Mouse (Mus musculus): ENCODE measurements around the gene Adcyap1r1. TPM values are rescaled to one million over a fixed set of nuclear protein-coding genes. Genes with fewer than 3 reads are reported as not detected.
A peak's percentile ranks its signal among the peaks of the same experiment; 100 is the strongest.

The Adcyap1r1 gene
- polyA plus RNA-seq, 1 experiment from 2014 or later: 20.4 TPM

DNA sequence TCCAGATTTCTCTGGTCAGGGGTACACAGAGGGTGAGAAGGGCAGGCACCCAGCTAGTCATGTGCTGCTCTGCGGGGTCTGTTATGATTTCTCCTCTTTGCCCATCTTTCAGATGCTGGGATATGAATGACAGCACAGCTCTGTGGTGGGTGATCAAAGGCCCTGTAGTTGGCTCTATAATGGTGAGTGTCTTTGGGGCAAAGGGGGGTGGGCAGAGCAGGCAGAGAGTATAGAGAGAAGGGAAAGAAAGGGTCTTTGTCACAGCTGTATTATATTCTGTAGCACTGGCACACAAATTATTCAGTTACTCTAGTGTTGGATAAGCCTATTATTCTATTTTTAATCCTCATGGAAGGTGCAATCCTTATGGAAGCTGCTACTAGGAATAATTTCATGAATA is 29.2 kb downstream of the Adcyap1r1 start:
- Histone ChIP-seq H3K4me2 (no peak overlapping the region), H3K9ac (ENCODE audit: low read length) (no peak overlapping the region), H3K4me3 (ENCODE audit: low read depth, low read length) (no peak overlapping the region), H3K27ac (ENCODE audit: low read depth, low read length) (no peak overlapping the region), H3K36me3 (ENCODE audit: control insufficient read depth, insufficient read depth, low read length) (no peaks in the 10 kb centered on the region), H3K4me1 (ENCODE audit: control insufficient read depth, insufficient read depth, low read length) (peaks cover 15% of the 10 kb centered on the region), H3K27me3 (ENCODE audit: control insufficient read depth, insufficient read depth, low read length) (no peaks in the 10 kb centered on the region), H3K9me3 (ENCODE audit: control insufficient read depth, low read length) (no peaks in the 10 kb centered on the region)
- ATAC-seq (ENCODE audit: low FRiP score): peak; percentile 56
- WGBS: 84% methylated on average over 1 of the region's 1 CpGs
- DNase-seq (ENCODE audit: low spot score, missing footprints): no peak

DNA sequence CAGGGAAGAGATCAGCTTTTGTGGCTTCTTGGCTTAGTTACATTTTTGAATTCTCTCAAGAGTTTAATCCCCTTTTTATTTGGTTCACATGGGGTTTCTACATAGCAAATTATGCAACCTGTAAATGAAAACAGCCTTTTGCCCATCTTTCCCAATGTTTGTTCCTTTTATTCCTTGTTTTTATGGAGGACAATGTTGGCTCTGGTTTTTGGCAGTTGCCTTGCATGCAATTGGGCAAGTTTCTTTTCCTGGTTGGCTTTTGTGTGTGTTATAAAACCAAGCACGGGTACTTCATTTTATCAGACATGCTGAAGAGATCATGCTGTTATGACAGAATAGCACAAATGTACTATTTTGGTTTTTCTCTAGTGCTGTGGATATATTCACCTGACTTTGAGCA is 30.7 kb downstream of the Adcyap1r1 start:
- H3K27me3 ChIP-seq (ENCODE audit: control insufficient read depth, insufficient read depth, low read length): no peaks in the 10 kb centered on the region
- H3K36me3 ChIP-seq (ENCODE audit: control insufficient read depth, insufficient read depth, low read length): no peaks in the 10 kb centered on the region
- no peak overlapping the region for H3K4me2 ChIP-seq
- WGBS: 94% methylated on average over 1 of the region's 1 CpGs
- no peak overlapping the region for H3K9ac ChIP-seq (ENCODE audit: low read length)
- no peak overlapping the region for H3K4me3 ChIP-seq (ENCODE audit: low read depth, low read length)
- no peak overlapping the region for H3K27ac ChIP-seq (ENCODE audit: low read depth, low read length)
- DNase-seq (ENCODE audit: low spot score, missing footprints) (no peak), ATAC-seq (ENCODE audit: low FRiP score) (no peak)
- peaks cover 15% of the 10 kb centered on the region for H3K4me1 ChIP-seq (ENCODE audit: control insufficient read depth, insufficient read depth, low read length)
- H3K9me3 ChIP-seq (ENCODE audit: control insufficient read depth, low read length): no peaks in the 10 kb centered on the region

DNA sequence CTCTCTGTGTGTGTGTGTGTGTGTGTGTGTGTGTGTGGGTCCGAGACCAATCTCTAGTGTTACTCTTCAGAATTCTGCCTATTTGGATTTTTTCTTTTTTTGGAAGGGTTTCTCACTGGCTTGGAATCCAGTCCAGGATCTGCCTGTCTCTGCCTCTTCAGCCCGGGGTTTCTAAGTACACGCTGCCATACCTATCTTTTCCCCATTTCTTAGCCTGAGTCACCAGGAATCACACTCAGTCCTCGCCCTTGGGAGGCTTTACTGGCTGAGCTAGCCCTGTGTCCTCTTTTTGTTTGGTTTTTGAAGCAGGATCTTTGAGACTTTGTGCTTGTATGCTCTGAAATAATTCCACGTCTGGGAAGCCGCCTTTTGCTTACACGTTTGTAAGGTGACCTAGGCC is 31.6 kb downstream of the Adcyap1r1 start:
- Histone ChIP-seq H3K27me3 (ENCODE audit: control insufficient read depth, insufficient read depth, low read length) (no peaks in the 10 kb centered on the region), H3K36me3 (ENCODE audit: control insufficient read depth, insufficient read depth, low read length) (no peaks in the 10 kb centered on the region), H3K27ac (ENCODE audit: low read depth, low read length) (peak overlapping the region; percentile 25; the same call in 1 of the 2 replicates), H3K9me3 (ENCODE audit: control insufficient read depth, low read length) (no peaks in the 10 kb centered on the region), H3K9ac (ENCODE audit: low read length) (no peak overlapping the region), H3K4me1 (ENCODE audit: control insufficient read depth, insufficient read depth, low read length) (peaks cover 15% of the 10 kb centered on the region), H3K4me2 (no peak overlapping the region), H3K4me3 (ENCODE audit: low read depth, low read length) (no peak overlapping the region)
- ATAC-seq (ENCODE audit: low FRiP score) (no peak), DNase-seq (ENCODE audit: low spot score, missing footprints) (no peak)
- WGBS: 87% methylated on average over 7 of the region's 7 CpGs

DNA sequence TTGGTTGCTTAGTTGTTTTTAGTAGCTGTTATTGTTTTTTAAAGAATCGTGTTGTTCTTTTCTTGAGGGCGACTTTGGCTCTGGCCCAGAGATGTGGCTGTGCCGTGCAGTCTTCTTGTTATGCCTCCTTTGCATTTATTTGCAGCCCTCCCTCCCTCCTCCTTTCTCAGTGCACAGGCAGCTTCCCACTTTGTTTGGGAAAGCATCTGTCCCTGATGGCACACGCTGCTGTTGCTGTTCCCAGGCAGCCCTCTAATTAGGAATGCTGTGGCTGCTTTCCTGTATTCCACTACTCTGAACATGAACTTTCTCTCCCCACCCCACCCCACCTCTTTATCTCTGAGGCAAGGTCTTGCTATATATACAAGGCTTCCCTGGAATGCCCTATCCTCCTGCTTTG is 32.4 kb downstream of the Adcyap1r1 start:
- H3K27ac ChIP-seq (ENCODE audit: low read depth, low read length): peak overlapping the region; percentile 41; the same call in 1 of the 2 replicates
- no peak overlapping the region for H3K9ac ChIP-seq (ENCODE audit: low read length)
- no peak for DNase-seq (ENCODE audit: low spot score, missing footprints)
- H3K27me3 ChIP-seq (ENCODE audit: control insufficient read depth, insufficient read depth, low read length): no peaks in the 10 kb centered on the region
- WGBS: 44% methylated on average over 4 of the region's 4 CpGs
- no peak overlapping the region for H3K4me2 ChIP-seq
- H3K9me3 ChIP-seq (ENCODE audit: control insufficient read depth, low read length): no peaks in the 10 kb centered on the region
- H3K4me3 ChIP-seq (ENCODE audit: low read depth, low read length): no peak overlapping the region
- H3K36me3 ChIP-seq (ENCODE audit: control insufficient read depth, insufficient read depth, low read length): no peaks in the 10 kb centered on the region
- H3K4me1 ChIP-seq (ENCODE audit: control insufficient read depth, insufficient read depth, low read length): peaks cover 15% of the 10 kb centered on the region
- peak; percentile 72 for ATAC-seq (ENCODE audit: low FRiP score)

DNA sequence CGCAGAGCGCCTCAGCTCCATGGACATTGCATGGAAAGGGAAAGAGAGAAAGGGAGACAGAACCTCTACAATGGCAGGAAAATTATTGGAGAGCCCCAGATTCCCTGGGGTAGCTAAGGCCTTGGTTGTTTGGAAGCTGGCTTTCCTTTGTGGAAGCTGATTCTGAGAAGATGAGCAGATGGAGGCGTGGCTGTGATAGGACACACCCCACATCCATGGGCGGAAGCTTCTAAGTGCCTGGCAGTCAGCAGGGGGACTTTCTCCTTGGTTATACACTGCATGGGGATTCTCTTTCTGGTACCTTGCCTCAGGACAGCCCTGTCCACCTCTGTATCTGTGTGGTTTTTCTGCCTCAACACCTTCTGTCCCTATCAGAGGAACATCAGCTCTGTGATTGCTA is 33.4 kb downstream of the Adcyap1r1 start:
- Histone ChIP-seq H3K4me2 (no peak overlapping the region), H3K4me3 (ENCODE audit: low read depth, low read length) (no peak overlapping the region), H3K9ac (ENCODE audit: low read length) (no peak overlapping the region), H3K9me3 (ENCODE audit: control insufficient read depth, low read length) (no peaks in the 10 kb centered on the region), H3K27me3 (ENCODE audit: control insufficient read depth, insufficient read depth, low read length) (no peaks in the 10 kb centered on the region), H3K4me1 (ENCODE audit: control insufficient read depth, insufficient read depth, low read length) (peaks cover 15% of the 10 kb centered on the region), H3K27ac (ENCODE audit: low read depth, low read length) (no peak overlapping the region), H3K36me3 (ENCODE audit: control insufficient read depth, insufficient read depth, low read length) (no peaks in the 10 kb centered on the region)
- no peak for DNase-seq (ENCODE audit: low spot score, missing footprints)
- no peak for ATAC-seq (ENCODE audit: low FRiP score)
- WGBS: 72% methylated on average over 4 of the region's 4 CpGs

DNA sequence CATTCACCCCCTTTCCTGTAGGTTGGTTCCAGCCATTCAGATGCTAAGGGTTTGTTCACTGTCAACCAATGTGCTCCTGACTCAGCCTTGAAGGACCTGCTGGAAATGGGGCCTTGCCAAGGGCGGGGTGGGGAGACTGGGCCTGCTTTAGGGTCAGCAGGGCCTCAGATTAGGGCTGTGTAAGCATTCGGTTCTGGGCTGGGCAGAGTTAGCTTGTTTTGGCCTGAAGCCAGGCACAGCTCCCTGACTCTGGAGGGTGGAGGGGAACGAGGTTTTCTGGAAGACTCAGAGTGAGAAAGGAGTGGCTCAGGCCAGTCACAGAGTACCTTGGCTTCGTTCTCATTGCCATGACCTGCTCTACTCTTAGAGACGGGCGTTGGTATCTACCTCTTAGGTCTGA is 35.9 kb downstream of the Adcyap1r1 start:
- H3K27me3 ChIP-seq (ENCODE audit: control insufficient read depth, insufficient read depth, low read length): no peaks in the 10 kb centered on the region
- H3K4me1 ChIP-seq (ENCODE audit: control insufficient read depth, insufficient read depth, low read length): peaks cover 13% of the 10 kb centered on the region
- no peak overlapping the region for H3K9ac ChIP-seq (ENCODE audit: low read length)
- no peak overlapping the region for H3K4me2 ChIP-seq
- ATAC-seq (ENCODE audit: low FRiP score) (no peak), DNase-seq (ENCODE audit: low spot score, missing footprints) (no peak)
- no peak overlapping the region for H3K27ac ChIP-seq (ENCODE audit: low read depth, low read length)
- no peaks in the 10 kb centered on the region for H3K36me3 ChIP-seq (ENCODE audit: control insufficient read depth, insufficient read depth, low read length)
- 71% methylated on average over 6 of the region's 6 CpGs for WGBS
- H3K9me3 ChIP-seq (ENCODE audit: control insufficient read depth, low read length): no peaks in the 10 kb centered on the region
- H3K4me3 ChIP-seq (ENCODE audit: low read depth, low read length): no peak overlapping the region

DNA sequence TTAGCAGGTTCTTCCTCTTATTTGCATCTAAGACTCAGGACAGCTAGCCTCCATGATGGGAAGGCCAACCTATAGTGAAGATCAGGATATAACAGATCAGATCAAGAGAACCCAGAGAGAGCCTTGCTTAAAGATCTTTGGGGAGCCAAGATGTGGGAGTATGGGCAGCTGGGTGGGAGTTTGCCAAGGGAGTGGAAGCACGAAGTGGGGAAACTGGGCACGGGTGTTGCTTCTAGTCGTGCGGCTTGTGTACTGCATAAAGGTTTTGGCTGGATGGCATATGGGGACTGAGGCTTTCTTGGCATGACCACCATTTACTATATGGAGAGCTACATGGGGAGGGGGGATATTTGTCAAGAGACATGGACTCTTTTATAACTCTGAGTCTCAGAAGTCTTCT is 44.4 kb downstream of the Adcyap1r1 start:
- Histone ChIP-seq H3K4me2 (no peak overlapping the region), H3K27ac (ENCODE audit: low read depth, low read length) (no peak overlapping the region), H3K4me1 (ENCODE audit: control insufficient read depth, insufficient read depth, low read length) (no peaks in the 10 kb centered on the region), H3K36me3 (ENCODE audit: control insufficient read depth, insufficient read depth, low read length) (no peaks in the 10 kb centered on the region), H3K27me3 (ENCODE audit: control insufficient read depth, insufficient read depth, low read length) (no peaks in the 10 kb centered on the region), H3K9me3 (ENCODE audit: control insufficient read depth, low read length) (no peaks in the 10 kb centered on the region), H3K9ac (ENCODE audit: low read length) (no peak overlapping the region), H3K4me3 (ENCODE audit: low read depth, low read length) (no peak overlapping the region)
- DNase-seq (ENCODE audit: low spot score, missing footprints): no peak
- no peak for ATAC-seq (ENCODE audit: low FRiP score)
- 93% methylated on average over 4 of the region's 4 CpGs for WGBS

DNA sequence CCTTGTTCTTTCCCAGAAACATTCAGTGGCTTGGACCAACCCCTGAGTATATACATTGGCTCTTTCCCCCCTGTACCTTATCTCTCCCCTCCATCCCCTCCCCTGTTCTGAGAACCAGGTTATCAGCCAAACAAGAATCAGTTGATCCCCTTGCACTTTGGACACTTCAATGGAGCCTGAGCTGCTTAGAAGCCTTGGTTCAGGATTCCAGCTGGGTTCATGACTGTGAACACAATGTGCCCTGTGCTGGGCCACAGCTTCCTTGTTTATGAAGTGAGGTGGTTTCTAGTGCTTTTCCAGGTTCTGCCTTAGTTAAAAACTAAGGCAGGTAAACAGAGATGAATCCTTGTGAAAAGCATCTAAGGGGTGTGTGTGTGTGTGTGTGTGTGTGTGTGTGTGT is 47.0 kb downstream of the Adcyap1r1 start:
- Histone ChIP-seq H3K4me3 (ENCODE audit: low read depth, low read length) (no peak overlapping the region), H3K36me3 (ENCODE audit: control insufficient read depth, insufficient read depth, low read length) (no peaks in the 10 kb centered on the region), H3K9me3 (ENCODE audit: control insufficient read depth, low read length) (no peaks in the 10 kb centered on the region), H3K9ac (ENCODE audit: low read length) (no peak overlapping the region), H3K27me3 (ENCODE audit: control insufficient read depth, insufficient read depth, low read length) (no peaks in the 10 kb centered on the region), H3K4me2 (no peak overlapping the region), H3K4me1 (ENCODE audit: control insufficient read depth, insufficient read depth, low read length) (no peaks in the 10 kb centered on the region), H3K27ac (ENCODE audit: low read depth, low read length) (no peak overlapping the region)
- ATAC-seq (ENCODE audit: low FRiP score): no peak
- no peak for DNase-seq (ENCODE audit: low spot score, missing footprints)

DNA sequence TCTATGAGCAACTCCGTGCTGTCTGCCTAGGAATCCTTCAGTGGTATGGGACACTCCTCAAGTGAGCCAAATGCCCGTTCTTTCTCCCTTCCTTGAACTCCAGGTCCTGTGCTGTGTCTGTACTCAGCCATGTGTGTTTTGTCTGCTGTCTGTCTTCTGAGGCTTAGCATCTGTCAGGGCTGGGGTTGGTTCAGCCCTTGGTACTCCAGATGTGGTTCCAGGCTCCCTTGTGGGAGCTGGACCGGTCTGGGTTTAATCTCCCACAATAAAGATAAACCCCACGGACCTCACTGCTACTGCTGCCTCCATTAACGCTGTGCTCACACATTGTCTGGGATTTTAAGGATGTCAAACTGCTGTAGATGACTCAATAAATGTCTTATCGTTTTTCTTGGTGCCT is 49.3 kb downstream of the Adcyap1r1 start:
- Histone ChIP-seq H3K4me3 (ENCODE audit: low read depth, low read length) (no peak overlapping the region), H3K27me3 (ENCODE audit: control insufficient read depth, insufficient read depth, low read length) (no peaks in the 10 kb centered on the region), H3K27ac (ENCODE audit: low read depth, low read length) (no peak overlapping the region), H3K9ac (ENCODE audit: low read length) (no peak overlapping the region), H3K36me3 (ENCODE audit: control insufficient read depth, insufficient read depth, low read length) (no peaks in the 10 kb centered on the region), H3K4me1 (ENCODE audit: control insufficient read depth, insufficient read depth, low read length) (no peaks in the 10 kb centered on the region), H3K4me2 (no peak overlapping the region), H3K9me3 (ENCODE audit: control insufficient read depth, low read length) (no peaks in the 10 kb centered on the region)
- ATAC-seq (ENCODE audit: low FRiP score) (no peak), DNase-seq (ENCODE audit: low spot score, missing footprints) (no peak)
- 72% methylated on average over 6 of the region's 6 CpGs for WGBS

DNA sequence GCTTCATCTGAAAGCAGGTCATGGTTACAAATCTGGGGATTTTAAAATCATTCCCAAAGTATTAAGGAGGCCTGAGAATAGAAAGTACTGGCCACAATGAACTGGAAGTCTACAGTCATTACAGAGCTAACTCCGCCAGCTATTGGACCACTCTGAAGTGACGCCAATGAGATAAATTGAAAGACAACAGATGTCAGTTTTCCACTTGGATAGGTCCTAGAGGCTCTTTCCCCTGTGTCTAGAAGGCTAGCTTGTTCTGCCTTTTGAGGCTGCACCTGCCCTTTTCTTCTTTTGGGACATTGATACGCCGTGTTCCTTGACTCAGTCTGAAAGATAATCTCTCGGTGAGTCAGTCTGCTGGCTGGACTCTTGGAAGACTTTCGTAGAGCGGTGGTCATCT is 50.5 kb downstream of the Adcyap1r1 start:
- WGBS: 86% methylated on average over 7 of the region's 7 CpGs
- no peak overlapping the region for H3K9ac ChIP-seq (ENCODE audit: low read length)
- H3K9me3 ChIP-seq (ENCODE audit: control insufficient read depth, low read length): no peaks in the 10 kb centered on the region
- no peak for DNase-seq (ENCODE audit: low spot score, missing footprints)
- H3K36me3 ChIP-seq (ENCODE audit: control insufficient read depth, insufficient read depth, low read length): no peaks in the 10 kb centered on the region
- H3K27me3 ChIP-seq (ENCODE audit: control insufficient read depth, insufficient read depth, low read length): no peaks in the 10 kb centered on the region
- no peak for ATAC-seq (ENCODE audit: low FRiP score)
- H3K4me2 ChIP-seq: no peak overlapping the region
- H3K4me3 ChIP-seq (ENCODE audit: low read depth, low read length): no peak overlapping the region
- no peak overlapping the region for H3K27ac ChIP-seq (ENCODE audit: low read depth, low read length)
- no peaks in the 10 kb centered on the region for H3K4me1 ChIP-seq (ENCODE audit: control insufficient read depth, insufficient read depth, low read length)

All from midbrain, embryonic 11.5 days (tissue).